Comparison of ENCODE assay signal across 32 mouse cellular contexts in genomic region chr8:45202476-45202875, GRCm38 (mm10). TPM values are rescaled to one million over a fixed set of nuclear protein-coding genes. Genes with fewer than 3 reads are reported as not detected.
DNase-seq lines count a peak whose midpoint lies in the region; ATAC-seq and TF ChIP-seq lines count a peak whose summit lies in the region.
"Had no signal": no experiment of that assay in that cellular context is flagged by ENCODE, and none has a peak within 500 bp of the region (broad histone marks: within the 10 kb centered on the region; RNA-seq: fewer than 3 reads in every experiment).

No protein-coding gene starts in this region.

- no peaks in the 10 kb centered on the region for H3K9me3 ChIP-seq in hindbrain, embryonic 12.5 days (replicated peaks)
- H3K9me3 ChIP-seq in hindbrain, embryonic 11.5 days (ENCODE audit: control insufficient read depth, low read length), result no peaks in the 10 kb centered on the region
- H3K9me3 ChIP-seq in midbrain, postnatal 0 days (ENCODE audit: low read length), result no peaks in the 10 kb centered on the region
- H3K9me3 ChIP-seq in midbrain, embryonic 16.5 days (replicated peaks; ENCODE audit: control insufficient read depth, low read length, poor library complexity, severe bottlenecking), result no peaks in the 10 kb centered on the region
- H3K9me3 ChIP-seq in hindbrain, embryonic 14.5 days (ENCODE audit: control insufficient read depth, low read length), result no peaks in the 10 kb centered on the region
- no peaks in the 10 kb centered on the region for H3K9me3 ChIP-seq in neural tube, embryonic 13.5 days
- H3K9me3 ChIP-seq: embryonic facial prominence, embryonic 15.5 days; midbrain, embryonic 12.5 days had no signal

- no peaks in the 10 kb centered on the region for H3K27me3 ChIP-seq in hindbrain, embryonic 12.5 days
- no peaks in the 10 kb centered on the region for H3K27me3 ChIP-seq in hindbrain, embryonic 11.5 days (ENCODE audit: control insufficient read depth, insufficient read depth, low read length)
- H3K27me3 ChIP-seq in midbrain, postnatal 0 days (ENCODE audit: insufficient read depth, low read length), result no peaks in the 10 kb centered on the region
- H3K27me3 ChIP-seq in midbrain, embryonic 16.5 days (ENCODE audit: control insufficient read depth, insufficient read depth, low read depth, low read length), result no peaks in the 10 kb centered on the region
- no peaks in the 10 kb centered on the region for H3K27me3 ChIP-seq in hindbrain, embryonic 14.5 days (ENCODE audit: control insufficient read depth, insufficient read depth, low read length)
- H3K27me3 ChIP-seq in neural tube, embryonic 13.5 days, result no peaks in the 10 kb centered on the region
- H3K27me3 ChIP-seq: embryonic facial prominence, embryonic 15.5 days; heart, embryonic 12.5 days; midbrain, embryonic 12.5 days had no signal

- H3K27ac ChIP-seq in hindbrain, embryonic 12.5 days, result no peak overlapping the region
- H3K27ac ChIP-seq in hindbrain, embryonic 11.5 days (ENCODE audit: low read depth, low read length), result no peak overlapping the region
- H3K27ac ChIP-seq in midbrain, postnatal 0 days (ENCODE audit: low read depth, low read length), result no peak overlapping the region
- no peak overlapping the region for H3K27ac ChIP-seq in midbrain, embryonic 16.5 days (ENCODE audit: low read length)
- no peak overlapping the region for H3K27ac ChIP-seq in hindbrain, embryonic 14.5 days
- no peak overlapping the region for H3K27ac ChIP-seq in neural tube, embryonic 13.5 days (replicated peaks)
- H3K27ac ChIP-seq: embryonic facial prominence, embryonic 15.5 days; layer of hippocampus, adult 2 months; midbrain, embryonic 12.5 days had no signal

- H3K36me3 ChIP-seq in hindbrain, embryonic 12.5 days, result no peaks in the 10 kb centered on the region
- H3K36me3 ChIP-seq in hindbrain, embryonic 11.5 days (ENCODE audit: control insufficient read depth, insufficient read depth, low read length), result no peaks in the 10 kb centered on the region
- no peaks in the 10 kb centered on the region for H3K36me3 ChIP-seq in midbrain, postnatal 0 days (ENCODE audit: insufficient read depth, low read length)
- no peaks in the 10 kb centered on the region for H3K36me3 ChIP-seq in midbrain, embryonic 16.5 days (ENCODE audit: control insufficient read depth, insufficient read depth, low read length)
- H3K36me3 ChIP-seq in hindbrain, embryonic 14.5 days (replicated peaks; ENCODE audit: control insufficient read depth, insufficient read depth), result no peaks in the 10 kb centered on the region
- H3K36me3 ChIP-seq in neural tube, embryonic 13.5 days, result no peaks in the 10 kb centered on the region
- H3K36me3 ChIP-seq: embryonic facial prominence, embryonic 15.5 days; heart, embryonic 12.5 days; midbrain, embryonic 12.5 days had no signal

- no peak for TF ChIP-seq CTCF in midbrain, postnatal 0 days (IDR thresholded peaks at IDR 0.05)

- no peak overlapping the region for H3K9ac ChIP-seq in hindbrain, embryonic 12.5 days
- H3K9ac ChIP-seq in hindbrain, embryonic 11.5 days (ENCODE audit: low read depth, low read length), result no peak overlapping the region
- no peak overlapping the region for H3K9ac ChIP-seq in midbrain, postnatal 0 days (replicated peaks; ENCODE audit: low read length, poor library complexity, severe bottlenecking)
- H3K9ac ChIP-seq in midbrain, embryonic 16.5 days (ENCODE audit: low read depth, low read length), result no peak overlapping the region
- no peak overlapping the region for H3K9ac ChIP-seq in hindbrain, embryonic 14.5 days
- no peak overlapping the region for H3K9ac ChIP-seq in neural tube, embryonic 13.5 days
- H3K9ac ChIP-seq: embryonic facial prominence, embryonic 15.5 days; heart, embryonic 12.5 days; midbrain, embryonic 12.5 days had no signal

- no peaks in the 10 kb centered on the region for H3K4me1 ChIP-seq in hindbrain, embryonic 12.5 days
- no peaks in the 10 kb centered on the region for H3K4me1 ChIP-seq in hindbrain, embryonic 11.5 days (replicated peaks; ENCODE audit: control insufficient read depth, insufficient read depth, low read length)
- H3K4me1 ChIP-seq in midbrain, postnatal 0 days (ENCODE audit: insufficient read depth, low read length), result no peaks in the 10 kb centered on the region
- H3K4me1 ChIP-seq in midbrain, embryonic 16.5 days (ENCODE audit: control insufficient read depth, insufficient read depth, low read length), result no peaks in the 10 kb centered on the region
- H3K4me1 ChIP-seq in hindbrain, embryonic 14.5 days (replicated peaks; ENCODE audit: control insufficient read depth, insufficient read depth, low read length), result no peaks in the 10 kb centered on the region
- H3K4me1 ChIP-seq in neural tube, embryonic 13.5 days (replicated peaks), result peaks cover 10% of the 10 kb centered on the region; the same call in 1 of the 2 replicates
- H3K4me1 ChIP-seq: embryonic facial prominence, embryonic 15.5 days; heart, embryonic 12.5 days; midbrain, embryonic 12.5 days had no signal

- no peak overlapping the region for H3K4me3 ChIP-seq in hindbrain, embryonic 12.5 days
- H3K4me3 ChIP-seq in hindbrain, embryonic 11.5 days (ENCODE audit: low read depth, low read length), result no peak overlapping the region
- no peak overlapping the region for H3K4me3 ChIP-seq in midbrain, postnatal 0 days (ENCODE audit: low read depth, low read length)
- no peak overlapping the region for H3K4me3 ChIP-seq in midbrain, embryonic 16.5 days (ENCODE audit: low read depth, low read length)
- H3K4me3 ChIP-seq in hindbrain, embryonic 14.5 days (replicated peaks; ENCODE audit: low read length), result no peak overlapping the region
- H3K4me3 ChIP-seq in neural tube, embryonic 13.5 days, result no peak overlapping the region
- H3K4me3 ChIP-seq: embryonic facial prominence, embryonic 15.5 days; heart, embryonic 12.5 days; layer of hippocampus, adult 2 months; midbrain, embryonic 12.5 days; myocyte had no signal

- WGBS in hindbrain, embryonic 12.5 days, result 69% methylated on average over 6 of the region's 6 CpGs
- 80% methylated on average over 6 of the region's 6 CpGs for WGBS in hindbrain, embryonic 11.5 days
- 61% methylated on average over 6 of the region's 6 CpGs for WGBS in midbrain, postnatal 0 days
- 51% methylated on average over 6 of the region's 6 CpGs for WGBS in midbrain, embryonic 16.5 days
- 54% methylated on average over 6 of the region's 6 CpGs for WGBS in hindbrain, embryonic 14.5 days
- 44% methylated on average over 6 of the region's 6 CpGs for WGBS in neural tube, embryonic 13.5 days

- no peak for DNase-seq in hindbrain, embryonic 11.5 days (ENCODE audit: low spot score)
- DNase-seq in midbrain, postnatal 0 days (ENCODE audit: low spot score), result peak; percentile 11
- peak; percentile 49 for DNase-seq in hindbrain, embryonic 14.5 days (ENCODE audit: low spot score)
- DNase-seq in embryo, embryonic 10.5 days (ENCODE audit: low spot score), result no peak
- no peak for DNase-seq in adrenal gland, postnatal 4 days (ENCODE audit: low spot score in 2 of 2)
- DNase-seq: adrenal gland, adult 8-10 months; cerebellum, adult 2 months; cerebellum, postnatal 25 days; embryo, embryonic 11 days; gastrocnemius, postnatal 14 days; heart, adult 18-20 months; heart, postnatal 10 days; kidney, adult 8-10 months; kidney, postnatal 25 days; lung, postnatal 14 days; thymus, postnatal 14 days had no signal

- peak; percentile 61 for ATAC-seq in hindbrain, embryonic 12.5 days (ENCODE audit: low FRiP score)
- no peak for ATAC-seq in hindbrain, embryonic 11.5 days (ENCODE audit: low FRiP score)
- ATAC-seq in midbrain, postnatal 0 days (ENCODE audit: low FRiP score), result no peak
- no peak for ATAC-seq in midbrain, embryonic 16.5 days
- peak; percentile 59; the same call in 1 of the 2 replicates for ATAC-seq in hindbrain, embryonic 14.5 days (ENCODE audit: low FRiP score)
- peak; percentile 75 for ATAC-seq in neural tube, embryonic 13.5 days (ENCODE audit: low read depth)
- ATAC-seq: activated CD4-positive, CD25-positive, alpha-beta regulatory T cell, adult 4 months had no signal

- H3K4me2 ChIP-seq in hindbrain, embryonic 12.5 days (replicated peaks), result no peak overlapping the region
- no peak overlapping the region for H3K4me2 ChIP-seq in hindbrain, embryonic 11.5 days (replicated peaks; ENCODE audit: low read depth, low read length)
- no peak overlapping the region for H3K4me2 ChIP-seq in midbrain, postnatal 0 days (ENCODE audit: low read depth, low read length, poor library complexity, severe bottlenecking)
- no peak overlapping the region for H3K4me2 ChIP-seq in midbrain, embryonic 16.5 days (ENCODE audit: low read length)
- H3K4me2 ChIP-seq in hindbrain, embryonic 14.5 days (replicated peaks), result no peak overlapping the region
- no peak overlapping the region for H3K4me2 ChIP-seq in neural tube, embryonic 13.5 days
- H3K4me2 ChIP-seq: embryonic facial prominence, embryonic 15.5 days; heart, embryonic 12.5 days; midbrain, embryonic 12.5 days had no signal

RNA-seq across cellular contexts. Expression of gene F11, which starts 59.4 kb away (rescaled TPM):
- polyA plus RNA-seq in hindbrain, embryonic 12.5 days (2016; fragmentation: Nextera tagmentation; extraction: Ambion mirVana), result not detected in 2 replicates
- polyA plus RNA-seq in hindbrain, embryonic 11.5 days (2014; fragmentation: Nextera tagmentation; extraction: Ambion mirVana), result not detected in 2 replicates
- total RNA-seq in midbrain, postnatal 0 days (2014; rRNA removed), result not detected in 2 replicates
- polyA plus RNA-seq in midbrain, postnatal 0 days (2015; fragmentation: Nextera tagmentation; extraction: Ambion mirVana), result not detected in 2 replicates
- not detected in 2 replicates for polyA plus RNA-seq in midbrain, embryonic 16.5 days (2015; fragmentation: Nextera tagmentation; extraction: Ambion mirVana)
- not detected in 2 replicates for polyA plus RNA-seq in hindbrain, embryonic 14.5 days (2014; fragmentation: Nextera tagmentation; extraction: Ambion mirVana)
- polyA plus RNA-seq in neural tube, embryonic 13.5 days (2015; fragmentation: Nextera tagmentation; extraction: Ambion mirVana), result not detected in 2 replicates
- total RNA-seq in adrenal gland, postnatal 4 days (2021), result 10 to 100 TPM in 1 of 2 experiments, under 1 TPM in 1; 0.34 to 12.8 TPM
- total RNA-seq: gastrocnemius, postnatal 14 days; heart, adult 18-20 months; heart, postnatal 10 days; layer of hippocampus, adult 2 months; layer of hippocampus, postnatal 25 days; megakaryocyte, adult 5-6 weeks; MEL had no signal
- polyA plus RNA-seq: activated CD4-positive, CD25-positive, alpha-beta regulatory T cell, adult 4 months; C2C12; cerebellum, adult 2 months; embryonic facial prominence, embryonic 15.5 days; heart, embryonic 12.5 days; intestine, embryonic 14.5 days; limb, embryonic 11.5 days; midbrain, embryonic 12.5 days; myocyte; spleen, adult 2 months had no signal

Comparison
In these comparisons a context has a peak if more than half of its experiments do, and no peak if none do; other contexts are left out.
1. ATAC-seq: peak in hindbrain, embryonic 12.5 days (single experiment), hindbrain, embryonic 14.5 days (single experiment) and neural tube, embryonic 13.5 days (single experiment); none in hindbrain, embryonic 11.5 days (single experiment), midbrain, postnatal 0 days (single experiment) and midbrain, embryonic 16.5 days (single experiment).
2. DNase-seq: peak in midbrain, postnatal 0 days (single experiment) and hindbrain, embryonic 14.5 days (single experiment); none in hindbrain, embryonic 11.5 days (single experiment), embryo, embryonic 10.5 days (single experiment) and adrenal gland, postnatal 4 days (0 of 2).